ENCODE assay signal across 15 mouse cellular contexts in the genomic region with DNA sequence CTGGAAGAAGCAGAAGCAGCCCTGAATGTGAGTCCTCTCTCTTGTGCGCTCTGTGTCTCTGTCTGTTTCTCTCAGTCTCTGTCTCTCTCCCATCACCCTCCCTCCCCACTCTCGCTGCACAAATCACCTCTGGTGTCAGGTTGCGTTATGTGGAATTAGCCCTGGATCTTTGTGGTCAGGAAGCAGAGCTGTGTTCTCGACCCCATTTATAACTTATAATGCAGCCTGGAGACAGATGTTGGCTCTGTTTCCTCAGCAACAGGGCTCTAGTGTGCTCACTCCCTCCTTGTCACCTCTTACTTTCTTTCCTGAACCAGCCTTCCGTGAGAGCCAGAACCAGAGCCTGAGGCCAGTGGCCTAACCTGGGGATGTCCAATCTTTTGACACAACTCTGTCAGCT.
"Had no signal": no experiment of that assay in that cellular context is flagged by ENCODE, and none has a peak within 500 bp of the region (broad histone marks: within the 10 kb centered on the region; RNA-seq: fewer than 3 reads in every experiment).

No protein-coding gene starts in this region.

- H3K4me1 ChIP-seq: kidney, embryonic 15.5 days had no signal

- H3K27me3 ChIP-seq: kidney, embryonic 15.5 days; neural tube, embryonic 15.5 days had no signal

- H3K4me3 ChIP-seq: kidney, embryonic 15.5 days; midbrain, embryonic 10.5 days; myocyte; neural tube, embryonic 15.5 days had no signal

- DNase-seq: kidney, adult 2 months; kidney, postnatal 36 days; layer of hippocampus, adult 9-11 months; left cerebral cortex, postnatal 4 days; lung, adult 18-20 months; midbrain, embryonic 14.5 days; right cerebral cortex, postnatal 4 days; spleen, adult 18-20 months; thymus, adult 18-20 months; thymus, postnatal 14 days had no signal

- H3K9me3 ChIP-seq: kidney, embryonic 15.5 days; midbrain, embryonic 10.5 days; neural tube, embryonic 15.5 days had no signal

- H3K27ac ChIP-seq: kidney, embryonic 15.5 days; liver, embryonic 14.5 days; midbrain, embryonic 10.5 days; neural tube, embryonic 15.5 days had no signal

- H3K9ac ChIP-seq: kidney, embryonic 15.5 days; liver, embryonic 14.5 days; neural tube, embryonic 15.5 days had no signal

- H3K36me3 ChIP-seq: kidney, embryonic 15.5 days; midbrain, embryonic 10.5 days; neural tube, embryonic 15.5 days had no signal
